Mouse (Mus musculus): Measurements from ENCODE around the gene Top2a. TPM values are rescaled to one million over a fixed set of nuclear protein-coding genes. Genes with fewer than 3 reads are reported as not detected.

Top2a gene
- 132 and 152 TPM in 2 replicates for total RNA-seq (2015; ENCODE audit: low replicate concordance)
- total RNA-seq (2017; ENCODE audit: low replicate concordance), result 334 and 394 TPM in 2 replicates

- peak; percentile 95 for ATAC-seq (replicated peaks; ENCODE audit: low FRiP score, poor library complexity, severe bottlenecking)
Observed at GRCm38 (mm10) chr11:99023500-99024467, at the start of gene Top2a. TSS of gene Top2a (minus strand) at chr11:99024189.

GRCm38 (mm10) chr11:99073781-99074180, 49.8 kb upstream of the Top2a start:
- no peak for ATAC-seq (replicated peaks; ENCODE audit: low FRiP score, poor library complexity, severe bottlenecking)

- no peak for ATAC-seq (replicated peaks; ENCODE audit: low FRiP score, poor library complexity, severe bottlenecking)
Observed at GRCm38 (mm10) chr11:99071866-99072265, 47.9 kb upstream of the Top2a start.

- no peak for ATAC-seq (replicated peaks; ENCODE audit: low FRiP score, poor library complexity, severe bottlenecking)
Observed at GRCm38 (mm10) chr11:99068455-99068854, 44.5 kb upstream of the Top2a start.

GRCm38 (mm10) chr11:99067591-99067990, 43.6 kb upstream of the Top2a start:
- no peak for ATAC-seq (replicated peaks; ENCODE audit: low FRiP score, poor library complexity, severe bottlenecking)

GRCm38 (mm10) chr11:99065979-99066378, 42.0 kb upstream of the Top2a start:
- ATAC-seq (replicated peaks; ENCODE audit: low FRiP score, poor library complexity, severe bottlenecking), result 0 out of 2 replicates have a peak, but pooled peaks have one; percentile 44

- ATAC-seq (replicated peaks; ENCODE audit: low FRiP score, poor library complexity, severe bottlenecking), result no peak
Observed at GRCm38 (mm10) chr11:99065353-99065752, 41.4 kb upstream of the Top2a start.

GRCm38 (mm10) chr11:99063406-99064131, 39.6 kb upstream of the Top2a start:
- no peak for ATAC-seq (replicated peaks; ENCODE audit: low FRiP score, poor library complexity, severe bottlenecking)

- ATAC-seq (replicated peaks; ENCODE audit: low FRiP score, poor library complexity, severe bottlenecking), result no peak
Observed at GRCm38 (mm10) chr11:99062661-99063060, 38.7 kb upstream of the Top2a start.

- no peak for ATAC-seq (replicated peaks; ENCODE audit: low FRiP score, poor library complexity, severe bottlenecking)
Observed at GRCm38 (mm10) chr11:99060435-99060834, 36.4 kb upstream of the Top2a start.

- ATAC-seq (replicated peaks; ENCODE audit: low FRiP score, poor library complexity, severe bottlenecking), result no peak
Observed at GRCm38 (mm10) chr11:99055571-99056452, 31.8 kb upstream of the Top2a start.

GRCm38 (mm10) chr11:99055143-99055542, 31.2 kb upstream of the Top2a start:
- no peak for ATAC-seq (replicated peaks; ENCODE audit: low FRiP score, poor library complexity, severe bottlenecking)

- no peak for ATAC-seq (replicated peaks; ENCODE audit: low FRiP score, poor library complexity, severe bottlenecking)
Observed at GRCm38 (mm10) chr11:99047643-99048042, 23.7 kb upstream of the Top2a start.

GRCm38 (mm10) chr11:99047120-99047519, 23.1 kb upstream of the Top2a start:
- no peak for ATAC-seq (replicated peaks; ENCODE audit: low FRiP score, poor library complexity, severe bottlenecking)

- ATAC-seq (replicated peaks; ENCODE audit: low FRiP score, poor library complexity, severe bottlenecking), result no peak
Observed at GRCm38 (mm10) chr11:99045159-99045889, 21.3 kb upstream of the Top2a start.

GRCm38 (mm10) chr11:99044306-99044705, 20.3 kb upstream of the Top2a start:
- no peak for ATAC-seq (replicated peaks; ENCODE audit: low FRiP score, poor library complexity, severe bottlenecking)

- no peak for ATAC-seq (replicated peaks; ENCODE audit: low FRiP score, poor library complexity, severe bottlenecking)
Observed at GRCm38 (mm10) chr11:99043632-99044031, 19.6 kb upstream of the Top2a start.

- no peak for ATAC-seq (replicated peaks; ENCODE audit: low FRiP score, poor library complexity, severe bottlenecking)
Observed at GRCm38 (mm10) chr11:99042834-99043431, 18.9 kb upstream of the Top2a start.
